Mouse (Mus musculus): ENCODE data around the gene Tgif2lx1. TPM values are rescaled to one million over a fixed set of nuclear protein-coding genes. Genes with fewer than 3 reads are reported as not detected.

Tgif2lx1 gene
- not detected in 2 replicates for polyA plus RNA-seq (2015; fragmentation: Nextera tagmentation; extraction: Ambion mirVana)

GRCm38 (mm10) chrX:118480637-118481036 is at the start of gene Tgif2lx1:
Gene Tgif2lx1, minus strand, starts transcription at chrX:118480737.

Other genes starting within 250 kb of the Tgif2lx1 start
- not detected in 2 replicates for gene Tgif2lx2, start 53.5 kb downstream of the Tgif2lx1 start, polyA plus RNA-seq (2015; fragmentation: Nextera tagmentation; extraction: Ambion mirVana)

Measured in skeletal muscle tissue, postnatal 0 days (tissue).